Mouse (Mus musculus) limb, embryonic 13.5 days (tissue): ENCODE data around the gene Stag1. TPM values are rescaled to one million over a fixed set of nuclear protein-coding genes. Genes with fewer than 3 reads are reported as not detected.

Experiments
- ATAC-seq: fragments of 200-750 bp; cut with Nextera tagmentation; 2 replicates; pipeline ENCODE4 v1.8.0; 2017; ENCODE audit warnings: low read depth, moderate number of reproducible peaks, moderate TSS enrichment; ENCODE audit not compliant: low FRiP score
- H3K27ac ChIP-seq: fragments of 300-500 bp; sonication (generic); 2 replicates; pipeline ENCODE4 v1.5.1; 2015; ENCODE audit warnings: inconsistent platforms, mild to moderate bottlenecking, moderate library complexity
- H3K27me3 ChIP-seq: fragments of 300-500 bp; sonication (generic); 2 replicates; pipeline ENCODE4 v1.6.1; 2015; ENCODE audit warnings: mild to moderate bottlenecking, inconsistent platforms
- H3K36me3 ChIP-seq: fragments of 300-500 bp; sonication (generic); 2 replicates; pipeline ENCODE4 v1.6.1; 2015; ENCODE audit warnings: inconsistent platforms, mild to moderate bottlenecking, moderate library complexity
- H3K4me1 ChIP-seq: fragments of 300-500 bp; sonication (generic); 2 replicates; pipeline ENCODE4 v1.6.1; 2015; ENCODE audit warnings: inconsistent platforms
- H3K4me2 ChIP-seq: fragments of 300-500 bp; sonication (generic); replicated peaks from 2 replicates; pipeline ENCODE4 v1.6.1; 2015; ENCODE audit warnings: inconsistent platforms, mild to moderate bottlenecking, moderate library complexity
- H3K4me3 ChIP-seq: fragments of 300-500 bp; sonication (generic); 2 replicates; pipeline ENCODE4 v1.5.1; 2015; ENCODE audit warnings: moderate library complexity, mild to moderate bottlenecking, inconsistent platforms
- H3K9ac ChIP-seq: fragments of 300-500 bp; sonication (generic); 2 replicates; pipeline ENCODE4 v1.6.1; 2015; ENCODE audit warnings: mild to moderate bottlenecking, inconsistent platforms
- H3K9me3 ChIP-seq: fragments of 300-500 bp; sonication (generic); 2 replicates; pipeline ENCODE4 v1.6.1; 2016; ENCODE audit warnings: inconsistent platforms
- WGBS: fragments of 180-500 bp; shearing (Covaris S2); methylation state at CpG from one replicate; pipeline ENCODE4 v1.1.7; 2015; 5-methylcytosine and 5-hydroxymethylcytosine counted together
- polyA plus RNA-seq: library from polyadenylated mRNA; unstranded; fragments of >200 nt; fragmentation: Nextera tagmentation; extraction: Ambion mirVana; gene quantifications from 2 replicates; pipeline ENCODE4 v1.2.1, GENCODE M21; 2015

Stag1 gene
- polyA plus RNA-seq, 1 experiment from 2014 or later: 55.4 TPM

DNA sequence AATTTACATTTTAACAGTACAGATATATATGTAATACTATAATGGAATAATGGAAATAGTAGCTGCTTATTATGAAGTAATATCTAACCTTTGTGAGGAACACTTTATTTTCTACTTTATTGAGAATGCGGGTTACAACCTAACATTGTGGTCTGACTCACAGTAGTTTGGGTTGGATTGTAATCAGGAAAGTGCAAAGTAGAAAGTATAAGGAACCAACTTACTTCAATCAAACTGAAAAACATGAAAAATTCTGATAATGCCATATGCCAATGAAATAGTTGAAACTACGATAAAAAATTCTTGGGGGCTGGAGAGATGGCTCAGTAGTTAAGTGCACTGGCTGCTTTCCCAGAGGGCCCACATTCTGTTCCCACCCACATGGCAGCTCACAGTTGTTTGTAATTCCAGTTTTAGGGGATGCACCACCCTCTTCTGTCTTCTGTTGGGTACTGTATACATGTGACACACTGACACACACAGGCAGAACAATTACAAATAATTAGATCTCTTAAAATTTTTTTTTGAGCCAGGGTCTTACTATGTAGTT, 50.3 kb downstream of the Stag1 start:
- Histone ChIP-seq H3K4me2 (no peak overlapping the region), H3K27me3 (no peaks in the 10 kb centered on the region), H3K9me3 (no peaks in the 10 kb centered on the region), H3K36me3 (no peaks in the 10 kb centered on the region; the same call in 1 of the 2 replicates), H3K9ac (no peak overlapping the region), H3K4me3 (no peak overlapping the region), H3K4me1 (peaks cover 5% of the 10 kb centered on the region), H3K27ac (no peak overlapping the region)
- 96% methylated on average over 2 of the region's 2 CpGs for WGBS
- no peak for ATAC-seq

DNA sequence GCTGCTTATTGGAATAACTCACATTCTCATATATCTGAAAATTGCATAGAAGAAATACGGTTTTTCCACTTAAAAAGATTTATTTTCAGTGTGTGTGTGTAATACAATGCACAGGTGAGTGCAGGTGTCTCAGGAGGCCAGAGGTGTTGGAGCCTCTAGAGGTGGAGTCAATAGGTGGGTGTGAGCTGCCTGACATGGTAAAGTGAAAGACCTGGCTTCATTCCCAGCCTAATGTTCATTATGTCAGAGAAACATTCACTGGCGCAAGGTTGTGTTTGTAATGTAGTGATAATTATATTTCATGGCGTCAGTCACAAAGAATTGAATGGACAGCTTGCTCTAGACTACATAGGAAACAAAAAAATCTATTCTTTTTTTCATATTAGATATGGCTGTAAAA, 56.5 kb downstream of the Stag1 start:
- 83% methylated on average over 3 of the region's 3 CpGs for WGBS
- no peak overlapping the region for H3K4me2 ChIP-seq
- H3K27me3 ChIP-seq: no peaks in the 10 kb centered on the region
- H3K36me3 ChIP-seq: no peaks in the 10 kb centered on the region
- no peak overlapping the region for H3K9ac ChIP-seq
- H3K9me3 ChIP-seq: no peaks in the 10 kb centered on the region
- H3K27ac ChIP-seq: no peak overlapping the region
- peaks cover 3% of the 10 kb centered on the region; the same call in 1 of the 2 replicates for H3K4me1 ChIP-seq
- no peak overlapping the region for H3K4me3 ChIP-seq
- no peak for ATAC-seq

DNA sequence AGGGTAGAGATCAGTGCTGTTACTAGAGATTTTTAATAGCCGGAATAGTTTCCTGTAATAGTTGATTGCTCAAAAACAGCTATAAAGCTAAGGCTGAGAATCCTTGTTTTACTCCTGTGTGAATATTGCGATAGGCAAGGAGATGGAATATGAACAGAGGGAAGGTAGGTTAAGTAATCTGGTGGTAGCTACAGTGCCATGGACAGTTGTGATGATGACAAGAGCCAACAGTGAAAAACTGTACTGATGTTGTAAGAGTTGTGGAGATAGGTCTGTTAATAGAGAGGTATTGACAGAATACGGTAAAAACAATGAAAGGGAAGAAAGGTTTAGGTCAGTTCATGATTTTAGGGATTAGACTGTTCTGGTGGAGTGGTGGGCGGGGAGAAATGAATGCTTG, 58.5 kb downstream of the Stag1 start:
- WGBS: 96% methylated on average over 4 of the region's 4 CpGs
- H3K4me3 ChIP-seq: no peak overlapping the region
- H3K4me1 ChIP-seq: peaks cover 3% of the 10 kb centered on the region; the same call in 1 of the 2 replicates
- no peak overlapping the region for H3K9ac ChIP-seq
- H3K9me3 ChIP-seq: 0 out of 2 replicates have a peak, but pooled peaks cover under 1% of the 10 kb centered on the region
- H3K36me3 ChIP-seq: 0 out of 2 replicates have a peak, but pooled peaks cover under 1% of the 10 kb centered on the region
- no peaks in the 10 kb centered on the region for H3K27me3 ChIP-seq
- no peak overlapping the region for H3K4me2 ChIP-seq
- no peak overlapping the region for H3K27ac ChIP-seq
- no peak for ATAC-seq

DNA sequence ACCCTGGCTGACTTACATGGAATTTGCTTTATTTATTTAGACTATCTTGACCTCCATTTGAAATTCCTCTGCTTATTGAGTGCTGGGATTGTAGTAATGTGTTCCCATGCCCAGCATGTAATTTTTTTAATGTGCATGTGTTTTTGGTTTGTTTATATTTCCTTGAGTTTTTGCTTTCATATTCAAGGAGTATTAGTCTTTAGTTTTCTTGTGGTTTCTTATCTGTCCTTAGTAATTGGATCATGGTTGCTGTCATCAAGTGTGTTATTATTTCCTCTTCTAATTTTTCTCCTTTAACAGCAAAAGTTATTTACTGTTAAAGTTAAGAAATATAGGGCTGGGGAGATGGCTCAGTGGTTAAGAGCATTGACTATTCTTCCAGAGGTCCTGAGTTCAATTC, 63.0 kb downstream of the Stag1 start:
- ATAC-seq: no peak
- Histone ChIP-seq H3K9me3 (0 out of 2 replicates have a peak, but pooled peaks cover 5% of the 10 kb centered on the region), H3K4me3 (no peak overlapping the region), H3K27ac (no peak overlapping the region), H3K4me1 (no peaks in the 10 kb centered on the region), H3K27me3 (no peaks in the 10 kb centered on the region), H3K9ac (no peak overlapping the region), H3K36me3 (peaks cover 5% of the 10 kb centered on the region; the same call in 1 of the 2 replicates), H3K4me2 (no peak overlapping the region)

DNA sequence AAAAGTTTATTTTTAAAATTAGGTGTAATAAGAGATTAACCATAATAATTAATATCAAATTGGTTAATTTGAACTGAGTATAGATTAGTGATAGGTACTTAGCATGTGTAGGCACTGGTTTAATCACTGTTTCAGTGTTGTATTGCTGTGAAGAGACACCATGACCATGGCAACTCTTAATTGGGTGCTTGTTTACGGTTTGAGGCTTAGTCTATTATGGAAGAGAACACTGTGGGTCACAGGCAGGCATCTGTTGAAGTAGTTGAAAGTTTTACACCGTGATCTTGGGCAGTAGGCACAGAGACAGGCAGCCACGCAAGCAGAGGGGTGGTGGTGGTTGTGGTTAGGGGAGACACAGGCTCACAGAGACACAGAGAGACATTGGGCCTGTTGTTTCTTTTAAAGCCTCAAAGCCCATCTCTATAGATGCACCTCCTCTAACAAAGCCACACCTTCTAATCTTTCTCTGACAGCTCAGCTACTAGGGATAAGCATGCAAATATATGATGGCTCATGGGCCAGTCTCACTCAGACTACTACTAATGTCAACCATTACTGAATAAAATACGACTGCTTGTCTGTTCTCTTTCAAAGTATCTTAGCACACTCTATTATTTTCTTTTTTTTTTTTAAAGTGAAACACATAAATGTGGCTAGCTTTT, 66.0 kb downstream of the Stag1 start:
- 87% methylated on average over 4 of the region's 4 CpGs for WGBS
- ATAC-seq: no peak
- H3K9me3 ChIP-seq: 0 out of 2 replicates have a peak, but pooled peaks cover 5% of the 10 kb centered on the region

DNA sequence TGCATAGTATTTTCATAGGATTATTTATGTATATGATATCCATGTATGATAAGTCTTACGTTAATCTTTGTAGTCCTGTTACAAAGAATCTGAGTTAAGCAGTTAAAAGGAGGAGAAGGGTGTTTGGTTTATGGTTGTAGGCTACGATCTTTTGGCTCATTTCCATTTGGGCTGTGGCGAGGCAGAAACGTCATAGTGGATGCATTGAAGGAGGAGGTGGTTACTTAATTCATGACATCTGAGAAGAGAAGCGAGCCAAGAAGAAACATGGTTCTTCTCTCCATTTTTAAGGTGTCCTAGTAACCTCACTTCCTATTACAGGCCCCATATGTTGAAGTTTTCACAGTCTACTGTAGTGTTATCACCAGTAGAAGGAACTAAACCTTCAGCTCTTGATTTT, 72.6 kb downstream of the Stag1 start:
- WGBS: 70% methylated on average over 5 of the region's 5 CpGs
- no peak for ATAC-seq
- H3K9me3 ChIP-seq: no peaks in the 10 kb centered on the region

More for the DNA sequence above, 66.0 kb downstream of the Stag1 start:
- peaks cover 5% of the 10 kb centered on the region; the same call in 1 of the 2 replicates for H3K36me3 ChIP-seq
- H3K4me1 ChIP-seq: no peaks in the 10 kb centered on the region
- no peaks in the 10 kb centered on the region for H3K27me3 ChIP-seq
- no peak overlapping the region for H3K9ac ChIP-seq
- no peak overlapping the region for H3K4me2 ChIP-seq
- H3K4me3 ChIP-seq: no peak overlapping the region
- H3K27ac ChIP-seq: no peak overlapping the region

DNA sequence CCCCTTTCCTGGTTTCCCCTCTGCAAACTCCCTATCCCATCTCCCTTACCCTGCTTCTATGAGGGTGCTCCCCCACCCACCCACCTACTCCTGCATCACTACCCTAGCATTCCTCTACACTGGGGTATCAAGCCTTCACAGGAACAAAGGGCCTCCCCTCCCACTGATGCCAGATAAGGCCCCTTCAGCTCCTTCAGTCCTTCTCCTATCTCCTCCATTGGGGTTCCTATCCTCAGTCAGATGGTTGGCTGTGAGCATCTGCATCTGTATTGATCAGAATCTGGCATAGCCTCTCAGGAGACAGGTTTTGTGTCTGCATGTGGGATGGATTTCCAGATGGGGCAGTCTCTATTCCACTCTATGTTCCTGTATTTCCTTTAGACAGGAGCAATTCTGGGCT, 81.4 kb downstream of the Stag1 start:
- no peak overlapping the region for H3K4me2 ChIP-seq
- H3K36me3 ChIP-seq: no peaks in the 10 kb centered on the region
- H3K9me3 ChIP-seq: no peaks in the 10 kb centered on the region
- no peak for ATAC-seq
- H3K9ac ChIP-seq: no peak overlapping the region
- H3K4me1 ChIP-seq: no peaks in the 10 kb centered on the region
- no peak overlapping the region for H3K4me3 ChIP-seq
- H3K27ac ChIP-seq: no peak overlapping the region
- no peaks in the 10 kb centered on the region for H3K27me3 ChIP-seq

More for the DNA sequence above, 72.6 kb downstream of the Stag1 start:
- H3K36me3 ChIP-seq: no peaks in the 10 kb centered on the region
- H3K4me3 ChIP-seq: no peak overlapping the region
- no peak overlapping the region for H3K9ac ChIP-seq
- no peaks in the 10 kb centered on the region for H3K4me1 ChIP-seq
- H3K27me3 ChIP-seq: no peaks in the 10 kb centered on the region
- H3K4me2 ChIP-seq: no peak overlapping the region
- no peak overlapping the region for H3K27ac ChIP-seq

DNA sequence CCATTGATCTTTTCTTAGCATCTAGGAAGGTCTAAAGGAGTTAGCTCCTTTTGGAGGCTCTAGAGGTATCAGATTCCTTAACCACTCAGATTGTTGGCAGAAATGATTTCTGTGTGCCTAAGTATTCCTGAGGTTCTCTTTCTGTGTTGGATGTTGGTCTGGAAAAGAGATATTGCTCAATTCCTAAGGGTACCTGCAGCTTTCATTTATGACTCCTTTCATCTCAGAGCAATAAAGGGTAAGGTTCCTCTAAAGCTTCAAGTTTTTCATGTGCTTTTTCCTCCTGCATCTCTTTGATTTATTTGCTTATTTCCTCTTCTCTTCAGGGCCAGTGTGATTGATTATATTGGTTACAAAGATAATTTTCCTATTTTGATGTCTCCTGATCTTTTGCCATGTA, 84.7 kb downstream of the Stag1 start:
- Histone ChIP-seq H3K4me1 (0 out of 2 replicates have a peak, but pooled peaks cover 2% of the 10 kb centered on the region), H3K27ac (no peak overlapping the region), H3K36me3 (no peaks in the 10 kb centered on the region), H3K9me3 (no peaks in the 10 kb centered on the region), H3K9ac (no peak overlapping the region), H3K4me3 (no peak overlapping the region), H3K4me2 (no peak overlapping the region), H3K27me3 (no peaks in the 10 kb centered on the region)
- ATAC-seq: no peak

DNA sequence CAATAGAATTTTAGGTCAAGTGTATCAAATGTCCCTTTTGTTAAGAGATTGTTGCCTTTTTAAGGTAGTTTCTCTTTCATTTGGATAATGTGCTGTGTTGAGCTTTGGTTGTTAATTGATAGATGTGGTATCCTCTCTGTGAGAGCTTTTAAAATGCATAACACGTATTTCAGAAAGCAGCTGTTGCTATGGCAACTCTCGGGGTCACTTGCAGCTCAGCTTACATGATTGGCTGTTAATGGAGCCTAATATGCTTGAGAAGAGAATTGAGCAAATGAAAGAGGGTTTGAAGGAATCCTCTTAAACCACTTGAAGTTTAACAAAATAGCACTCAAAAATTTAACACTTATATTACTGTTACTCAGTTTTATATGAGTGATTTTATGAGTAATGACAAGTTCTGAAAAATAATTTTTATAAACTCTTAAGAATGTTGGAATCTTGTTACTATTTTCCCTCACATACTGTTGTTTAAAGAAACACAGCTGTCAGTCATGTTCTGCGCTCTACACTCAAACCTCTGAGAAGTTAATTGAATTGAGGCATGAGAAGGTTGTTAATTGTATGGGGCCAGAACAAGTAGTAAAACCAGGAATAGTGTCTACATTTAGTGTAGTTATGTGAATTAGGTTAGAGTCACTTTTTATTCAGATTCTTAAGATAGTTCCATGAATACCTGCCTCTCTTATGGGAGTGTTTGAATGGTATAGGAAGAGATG, 88.3 kb downstream of the Stag1 start:
- Histone ChIP-seq H3K27me3 (no peaks in the 10 kb centered on the region), H3K9me3 (no peaks in the 10 kb centered on the region), H3K4me1 (0 out of 2 replicates have a peak, but pooled peaks cover 2% of the 10 kb centered on the region), H3K27ac (no peak overlapping the region), H3K4me2 (no peak overlapping the region), H3K9ac (no peak overlapping the region), H3K36me3 (no peaks in the 10 kb centered on the region), H3K4me3 (no peak overlapping the region)
- 22% methylated on average over 3 of the region's 3 CpGs for WGBS
- no peak for ATAC-seq

DNA sequence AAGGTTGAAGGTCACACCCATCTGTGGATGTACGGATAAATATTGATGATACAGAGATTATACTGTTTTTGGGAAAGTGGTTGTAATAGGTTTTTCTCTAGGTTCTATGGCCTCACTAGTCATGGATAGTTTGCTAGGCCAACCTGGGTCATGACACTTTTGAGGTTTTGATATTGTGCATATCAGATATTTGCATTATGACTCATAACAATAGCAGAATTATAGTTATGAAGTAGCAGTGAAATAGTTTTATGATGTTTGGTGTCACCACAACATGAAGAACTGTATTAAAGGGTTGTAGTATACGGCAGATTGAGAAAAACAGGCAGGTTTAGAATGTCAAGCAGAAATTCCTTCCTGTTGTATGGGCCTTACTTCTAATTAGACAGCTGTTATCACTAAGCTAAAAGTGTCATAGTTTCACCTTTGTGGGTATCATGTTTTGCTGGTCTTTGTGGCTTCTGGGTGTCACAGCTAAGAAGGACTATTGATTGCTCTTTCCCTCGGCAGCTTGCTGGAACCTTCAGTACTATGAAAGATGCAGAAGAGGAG, 92.2 kb downstream of the Stag1 start:
- no peak overlapping the region for H3K4me2 ChIP-seq
- ATAC-seq: no peak
- no peak overlapping the region for H3K27ac ChIP-seq
- WGBS: 88% methylated on average over 3 of the region's 3 CpGs
- peaks cover 8% of the 10 kb centered on the region for H3K4me1 ChIP-seq
- no peaks in the 10 kb centered on the region for H3K27me3 ChIP-seq
- H3K36me3 ChIP-seq: no peaks in the 10 kb centered on the region
- no peak overlapping the region for H3K9ac ChIP-seq
- no peaks in the 10 kb centered on the region for H3K9me3 ChIP-seq
- no peak overlapping the region for H3K4me3 ChIP-seq

DNA sequence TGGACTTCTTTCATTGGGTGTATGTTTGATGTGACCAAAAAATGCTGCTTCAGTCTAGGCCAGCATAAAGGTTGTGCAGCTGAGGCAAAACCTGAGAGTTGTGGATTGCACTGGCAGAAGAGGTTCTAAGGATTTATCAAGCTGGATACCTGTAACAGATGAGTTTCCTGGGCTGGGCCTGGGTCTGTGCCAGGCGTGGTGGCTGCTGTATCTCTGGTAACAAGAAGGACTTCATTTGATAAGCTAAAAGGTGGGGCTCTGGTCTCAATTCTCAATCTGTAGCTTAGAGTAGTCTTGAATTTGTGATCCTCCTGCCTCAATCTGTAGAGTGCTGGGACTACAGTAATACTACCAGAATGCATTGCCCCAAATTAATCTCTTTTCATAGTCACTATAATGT, 94.6 kb downstream of the Stag1 start:
- 81% methylated on average over 1 of the region's 1 CpGs for WGBS
- no peak for ATAC-seq

DNA sequence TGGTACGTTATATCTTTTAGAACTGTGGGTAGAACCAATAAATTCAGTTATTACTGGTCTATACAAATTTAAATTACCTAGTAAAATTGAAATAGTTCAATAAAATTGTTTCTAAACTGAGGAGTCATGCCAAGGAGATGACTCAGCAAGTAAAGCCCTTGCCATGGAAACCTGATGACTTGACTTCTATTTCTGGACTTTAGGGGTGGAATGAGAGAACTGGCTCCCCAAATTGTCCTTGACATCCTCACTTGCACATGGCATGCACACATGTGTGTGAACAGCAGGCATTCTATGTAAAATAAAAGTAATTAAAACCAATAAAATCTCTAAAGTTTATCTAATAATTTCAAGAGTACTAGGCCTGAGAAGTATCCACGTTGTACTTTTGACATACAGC, 98.9 kb downstream of the Stag1 start:
- Histone ChIP-seq H3K4me3 (no peak overlapping the region), H3K27me3 (no peaks in the 10 kb centered on the region), H3K27ac (no peak overlapping the region), H3K4me2 (no peak overlapping the region), H3K9me3 (no peaks in the 10 kb centered on the region), H3K4me1 (peaks cover 6% of the 10 kb centered on the region), H3K9ac (no peak overlapping the region), H3K36me3 (no peaks in the 10 kb centered on the region)
- ATAC-seq: no peak
- 57% methylated on average over 2 of the region's 2 CpGs for WGBS

More for the DNA sequence above, 94.6 kb downstream of the Stag1 start:
- H3K4me2 ChIP-seq: no peak overlapping the region
- no peaks in the 10 kb centered on the region for H3K9me3 ChIP-seq
- H3K36me3 ChIP-seq: no peaks in the 10 kb centered on the region
- H3K9ac ChIP-seq: no peak overlapping the region
- peaks cover 6% of the 10 kb centered on the region for H3K4me1 ChIP-seq
- H3K27ac ChIP-seq: no peak overlapping the region
- H3K27me3 ChIP-seq: no peaks in the 10 kb centered on the region
- H3K4me3 ChIP-seq: no peak overlapping the region
